Mouse (Mus musculus) frontal cortex, adult 2 months (tissue): Measurements from ENCODE around the gene Lingo1. TPM values are rescaled to one million over a fixed set of nuclear protein-coding genes. Genes with fewer than 3 reads are reported as not detected.
A peak's percentile ranks its signal among the peaks of the same experiment; 100 is the strongest.

Experiments
- DNase-seq, 2 experiments: peaks; one replicate each; pipeline ENCODE4 v3.0.0; 2022; ENCODE audit warnings: low spot score in 1 of 2; ENCODE audit errors: extremely low spot score in 1 of 2
- polyA plus RNA-seq: library from polyadenylated mRNA; depleted of rRNA; stranded (reverse); fragments of >200 nt; gene quantifications from 2 replicates; pipeline ENCODE4 v1.2.3, GENCODE M21; 2012

Gene Lingo1
- polyA plus RNA-seq, 1 experiment: 299 TPM

DNA sequence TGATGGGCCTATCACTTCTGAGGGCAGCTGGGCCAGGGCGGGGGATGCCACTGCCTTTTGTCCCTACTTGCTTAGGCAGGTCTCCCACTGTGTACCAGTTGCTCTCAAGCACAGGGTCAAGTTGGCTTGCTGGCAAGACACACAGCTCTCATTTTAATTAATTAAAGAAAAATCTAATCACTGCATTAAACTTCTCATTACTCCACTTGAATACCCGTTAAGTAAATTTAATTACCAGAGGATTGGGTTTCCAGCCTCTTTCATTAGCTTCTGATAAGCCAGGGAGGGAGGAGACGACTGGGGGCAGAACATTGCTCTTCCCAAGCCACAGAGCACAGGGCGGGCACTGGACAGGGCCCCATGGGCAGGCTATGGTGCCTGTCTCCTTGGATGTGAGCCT is 113.4 kb downstream of the Lingo1 start:
- DNase-seq: no peak

DNA sequence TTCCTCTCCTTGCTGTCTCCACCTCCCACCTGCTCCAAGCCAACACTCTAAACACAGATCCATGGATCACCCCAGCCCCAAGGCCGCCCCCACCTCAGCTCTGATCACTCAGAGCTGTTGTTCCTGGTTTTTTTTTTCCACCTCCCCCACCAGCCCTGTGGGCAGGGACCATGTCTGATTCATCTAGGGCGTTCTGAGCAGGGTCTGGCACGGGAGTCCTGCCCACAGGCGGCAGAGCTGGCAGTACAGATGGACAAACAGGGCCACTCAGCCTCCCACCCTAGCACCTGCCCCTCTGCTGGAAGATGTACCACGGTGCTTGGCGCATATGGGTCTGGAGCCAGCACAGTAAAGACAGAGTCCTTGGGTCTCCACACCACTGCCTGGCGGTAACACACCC is 114.3 kb downstream of the Lingo1 start:
- peak; percentile 80 to 85 for DNase-seq

DNA sequence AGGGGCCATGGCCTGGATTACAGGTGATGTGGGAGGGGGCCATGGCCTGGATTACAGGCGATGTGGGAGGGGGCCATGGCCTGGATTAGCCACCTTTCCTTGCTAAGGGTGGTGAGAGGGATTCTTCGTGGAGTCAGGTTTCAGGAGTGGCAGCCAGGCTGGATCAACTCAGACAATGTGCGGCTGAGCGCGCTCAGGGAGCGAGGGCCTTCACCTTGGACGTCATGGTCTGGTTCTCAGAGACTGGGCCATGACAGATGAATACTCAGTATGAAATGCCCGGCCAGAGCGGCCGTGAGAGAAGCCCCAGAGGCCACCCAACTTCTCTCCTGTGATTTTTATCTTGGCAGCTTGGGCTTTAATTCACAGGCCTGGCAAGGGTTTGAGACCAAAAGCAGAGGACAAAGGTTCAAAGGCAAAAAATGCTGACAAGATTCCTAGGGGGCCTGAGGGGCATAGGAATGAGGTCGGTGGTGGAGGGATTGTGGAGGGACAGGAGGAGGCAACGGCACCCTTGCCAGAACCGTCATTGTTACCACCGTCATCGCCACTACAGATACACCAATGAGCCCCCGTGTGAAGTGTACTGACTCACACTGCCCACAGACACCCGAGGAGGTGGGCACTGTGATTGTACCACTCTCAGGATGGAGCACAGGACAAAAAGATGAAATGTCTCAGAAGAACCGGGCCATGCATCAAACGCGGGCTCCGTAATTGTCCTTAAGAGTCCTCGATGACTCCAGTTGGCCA is 117.2 kb downstream of the Lingo1 start:
- peak in 1 of 2 experiments; percentile 57 for DNase-seq

DNA sequence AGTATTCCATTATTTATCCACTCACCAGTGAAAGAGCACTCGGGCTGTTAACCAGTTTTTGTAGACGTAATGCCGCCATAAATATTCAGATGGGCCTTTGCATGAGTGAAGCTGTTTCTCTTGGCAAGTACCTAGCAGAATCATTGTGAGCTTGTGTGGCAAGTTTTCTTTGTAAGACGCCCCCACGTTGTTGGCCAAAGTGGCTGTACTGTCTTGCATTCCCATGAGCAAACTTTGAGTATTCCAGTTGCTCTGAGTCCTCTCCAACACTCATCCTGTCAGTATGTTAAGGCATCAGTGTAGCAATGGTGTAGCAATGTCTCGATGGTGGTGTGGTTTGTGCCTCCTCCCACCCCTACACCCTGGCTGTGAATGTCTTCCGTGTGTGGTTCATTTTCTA is 120.6 kb downstream of the Lingo1 start:
- no peak for DNase-seq

DNA sequence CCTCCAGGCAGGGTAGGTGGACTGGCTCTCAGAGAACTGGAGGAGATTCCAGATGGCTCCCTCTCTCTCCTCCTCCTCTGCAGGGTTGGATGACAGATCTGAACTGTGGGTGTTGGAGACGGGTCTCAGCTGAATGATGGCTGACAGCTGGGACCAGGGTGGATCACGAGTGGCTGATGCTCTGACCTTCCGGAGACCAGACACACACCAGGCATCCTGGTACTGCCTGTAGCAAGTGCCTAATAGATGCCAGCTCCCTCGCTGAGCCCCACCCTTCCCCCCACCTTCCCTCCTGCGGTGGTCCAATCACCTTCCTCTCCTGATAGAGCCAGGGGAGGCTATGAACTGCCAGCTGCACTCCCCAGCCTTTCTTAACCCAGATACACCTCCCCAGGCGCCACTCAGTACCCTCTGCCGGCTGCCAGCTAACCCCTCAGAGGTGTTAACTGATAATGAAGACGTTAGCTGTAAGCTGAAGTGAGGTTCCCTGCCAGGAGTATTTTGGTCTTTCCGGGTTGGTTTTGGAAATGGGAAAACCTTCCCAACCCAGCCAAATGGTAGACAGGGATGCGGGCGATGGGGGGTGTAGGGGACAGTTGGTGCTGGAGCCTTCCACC is 126.6 kb downstream of the Lingo1 start:
- DNase-seq: peak in 1 of 2 experiments; percentile 72

DNA sequence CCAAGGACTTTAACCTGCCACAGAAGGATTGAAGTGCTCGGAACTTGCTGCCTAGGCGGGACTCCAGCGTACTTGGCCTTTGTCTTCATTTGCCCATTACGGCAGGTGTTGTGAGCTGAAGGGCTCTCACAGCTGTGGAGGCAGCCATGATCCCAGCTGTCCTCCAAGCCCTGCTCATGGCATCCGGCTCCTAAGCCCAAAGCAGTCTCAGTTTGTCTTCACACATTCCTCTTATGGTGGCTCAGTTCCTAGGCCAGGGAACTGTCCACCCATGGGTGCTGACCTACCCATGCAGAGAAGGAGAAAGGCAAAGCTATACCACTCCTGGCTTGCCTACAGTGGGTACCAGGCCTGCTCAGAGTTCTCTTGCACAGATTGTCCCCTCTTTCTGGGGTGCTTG is 132.1 kb downstream of the Lingo1 start:
- no peak for DNase-seq

DNA sequence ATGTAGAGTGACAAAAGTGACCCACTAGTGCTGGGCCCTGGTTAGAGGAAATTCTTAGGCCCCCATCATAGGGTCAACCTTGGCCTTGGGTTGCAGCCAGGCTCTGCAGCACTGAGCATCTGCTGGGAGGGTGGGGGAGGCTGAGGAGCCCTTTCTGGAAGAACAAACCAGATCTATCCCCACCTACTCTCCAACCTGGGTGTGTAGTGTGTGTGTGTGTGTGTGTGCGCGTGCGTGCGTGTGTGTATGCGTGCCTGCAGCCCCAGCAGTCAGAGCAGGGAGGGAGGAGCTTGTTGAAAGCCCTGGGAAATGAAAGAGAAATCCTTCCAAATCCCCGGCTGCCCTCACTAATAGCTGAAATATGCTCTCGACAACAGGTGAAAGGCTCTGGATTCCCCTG is 133.3 kb downstream of the Lingo1 start:
- DNase-seq: peak in 1 of 2 experiments; percentile 69

DNA sequence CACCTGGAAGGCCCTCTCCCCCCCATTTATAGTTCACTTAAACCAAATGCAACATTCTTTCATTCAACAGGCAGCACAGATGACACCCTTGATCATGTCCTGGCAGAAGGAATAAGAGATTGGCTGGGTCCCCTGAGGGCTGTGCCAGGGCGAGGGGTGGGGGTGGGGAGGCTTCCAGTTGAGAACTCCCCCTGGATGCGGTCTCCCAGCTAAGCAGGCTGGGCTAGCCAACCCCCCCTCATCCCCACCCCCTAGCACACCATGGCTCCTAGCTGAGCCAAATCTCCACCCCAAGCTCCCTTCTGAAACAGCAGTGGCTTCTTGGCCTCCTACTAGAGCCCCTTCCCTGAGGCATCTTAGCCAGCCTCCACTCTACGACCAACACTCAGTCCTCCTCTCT is 133.9 kb downstream of the Lingo1 start:
- DNase-seq: no peak

DNA sequence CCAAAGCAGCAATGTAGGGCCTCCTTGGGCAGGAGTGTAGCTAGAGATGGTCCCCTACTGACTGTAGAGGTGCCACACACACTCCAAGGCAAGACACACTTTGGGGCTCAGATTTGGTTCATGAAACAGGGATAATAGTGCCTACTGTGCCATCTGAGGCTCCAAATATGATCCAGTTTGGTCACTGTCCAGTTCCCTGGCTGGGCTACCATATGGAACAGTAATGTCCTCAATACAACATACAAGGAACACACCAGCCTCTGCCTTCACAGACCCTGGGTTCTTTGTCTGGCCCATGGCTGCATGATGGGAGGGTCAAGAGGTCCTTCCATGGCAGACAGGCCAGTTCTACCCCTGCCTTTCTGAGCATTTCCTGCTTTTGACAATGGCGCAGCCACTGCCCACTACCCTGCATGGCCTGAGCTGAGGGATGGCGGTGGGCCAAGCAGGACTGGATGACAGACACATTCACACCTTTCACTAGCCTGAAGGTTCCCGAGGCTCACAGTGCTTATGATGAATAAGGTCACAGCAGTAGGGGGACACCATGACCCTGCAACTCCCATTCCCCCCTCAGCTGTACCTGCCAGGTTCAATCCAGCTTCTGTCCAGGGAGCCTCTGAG is 134.9 kb downstream of the Lingo1 start:
- DNase-seq: no peak

DNA sequence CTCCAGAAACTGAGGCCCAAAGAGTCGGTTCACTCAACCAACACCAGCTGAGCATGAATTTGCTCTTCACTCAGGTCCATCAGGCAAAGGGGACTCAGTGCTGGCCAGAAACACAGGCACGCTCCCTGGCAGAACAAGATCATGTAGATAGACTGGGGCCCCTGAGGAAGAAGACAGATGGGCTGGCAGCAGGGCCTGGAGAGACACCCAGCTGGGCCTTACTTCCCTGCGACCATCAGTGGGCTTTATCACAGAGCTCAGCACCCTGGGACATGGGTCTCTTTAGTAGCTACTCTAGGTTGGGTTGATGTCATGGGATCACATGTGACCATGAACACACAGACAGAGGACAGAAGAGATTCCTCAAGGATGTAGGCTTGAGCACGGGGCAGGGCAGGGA is 137.7 kb downstream of the Lingo1 start:
- no peak for DNase-seq

DNA sequence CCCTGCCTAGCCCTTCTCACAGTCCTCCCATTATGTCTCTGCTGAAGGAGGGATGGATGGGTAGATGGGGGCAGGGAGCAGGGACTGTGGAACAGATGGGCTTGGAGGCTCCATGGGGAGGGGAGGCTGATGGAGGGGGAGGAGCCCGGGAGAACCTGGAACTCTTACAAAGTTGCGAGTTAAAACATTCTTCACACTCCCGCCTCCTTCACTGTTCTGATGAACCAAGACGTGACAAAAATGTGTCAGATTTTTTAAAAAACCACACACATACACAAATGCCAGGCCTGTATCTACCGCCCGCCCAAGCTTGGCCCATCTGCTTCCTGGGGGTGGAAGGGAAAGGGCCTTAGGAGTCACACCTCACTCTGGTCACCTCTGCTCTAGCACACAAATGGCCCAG is 138.3 kb downstream of the Lingo1 start:
- peak; percentile 87 to 94 for DNase-seq

DNA sequence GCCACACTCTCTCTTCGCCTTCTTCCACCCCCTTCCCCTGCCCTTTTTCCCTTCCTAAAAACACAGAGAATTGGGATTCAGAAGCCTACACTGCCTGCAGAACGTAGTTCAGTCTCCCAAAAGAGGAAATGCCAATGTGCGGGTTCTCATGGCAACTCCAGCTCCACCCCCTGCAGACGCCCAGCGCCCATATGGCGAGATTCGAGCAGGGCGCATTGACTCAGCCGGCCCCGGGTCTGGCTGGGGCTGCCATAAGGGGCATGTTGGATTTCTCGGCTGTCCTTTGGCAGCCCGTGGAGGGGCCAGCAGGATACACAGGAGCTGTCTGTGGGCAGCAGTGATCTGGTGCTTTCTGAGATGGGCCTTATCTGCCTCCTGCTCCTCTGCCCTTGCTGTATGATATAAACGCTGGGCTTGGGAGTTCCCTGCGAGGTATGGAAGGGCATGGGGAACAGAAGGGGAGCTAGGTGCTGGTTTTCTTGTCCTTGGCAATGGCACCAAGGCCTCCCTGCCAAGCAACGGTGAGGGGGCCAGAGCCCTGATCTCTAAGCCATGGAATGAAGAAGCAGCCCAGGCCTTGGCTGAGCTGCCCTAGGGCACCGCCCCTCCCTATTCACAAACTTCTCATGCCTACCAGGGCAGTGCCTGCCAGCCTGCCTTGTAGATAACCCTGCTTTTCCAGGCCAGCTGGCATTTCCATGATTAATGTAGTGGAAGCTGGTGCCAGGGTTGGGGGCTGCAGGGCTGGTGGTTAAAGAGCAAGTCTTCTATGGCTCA is 139.3 kb downstream of the Lingo1 start:
- peak; percentile 80 to 91 for DNase-seq

DNA sequence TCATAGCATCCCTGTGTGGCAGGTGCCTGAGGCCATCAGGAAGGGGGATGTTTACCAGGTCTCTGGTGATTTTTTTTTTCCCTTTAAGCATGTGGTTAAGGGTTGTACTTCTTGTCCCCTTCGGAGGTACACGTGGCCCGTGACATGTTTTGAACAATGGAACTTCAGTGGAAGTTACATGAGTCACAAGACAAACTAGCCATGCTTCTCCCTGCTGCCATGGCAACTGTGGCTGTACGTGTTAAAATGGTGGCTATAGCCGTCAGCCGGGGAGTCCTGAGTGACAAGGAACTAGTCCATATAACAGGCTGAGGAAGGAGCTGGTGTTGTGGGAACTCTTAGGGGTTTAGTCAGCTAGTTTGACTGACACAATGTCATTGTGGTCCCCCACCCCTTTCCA is 141.1 kb downstream of the Lingo1 start:
- no peak for DNase-seq

DNA sequence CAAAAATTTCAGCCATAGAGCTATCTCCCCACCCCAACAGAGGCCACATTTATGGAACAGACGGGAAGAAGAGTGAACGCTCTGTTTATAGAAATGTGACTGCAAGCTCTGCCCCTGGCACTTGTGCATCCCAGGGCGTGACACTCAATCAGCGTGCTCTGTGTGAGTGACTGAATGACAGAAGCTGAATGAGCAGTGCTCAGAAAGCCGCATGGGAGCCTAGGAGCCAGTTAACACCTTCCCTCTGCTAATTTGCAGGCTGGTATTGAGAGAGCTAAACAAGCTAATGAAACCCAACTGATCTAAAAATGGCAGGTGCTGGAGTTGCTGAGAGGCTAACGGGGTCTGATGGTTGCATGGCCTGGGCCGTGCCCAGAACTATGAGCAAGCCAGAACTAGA is 143.7 kb downstream of the Lingo1 start:
- no peak for DNase-seq

DNA sequence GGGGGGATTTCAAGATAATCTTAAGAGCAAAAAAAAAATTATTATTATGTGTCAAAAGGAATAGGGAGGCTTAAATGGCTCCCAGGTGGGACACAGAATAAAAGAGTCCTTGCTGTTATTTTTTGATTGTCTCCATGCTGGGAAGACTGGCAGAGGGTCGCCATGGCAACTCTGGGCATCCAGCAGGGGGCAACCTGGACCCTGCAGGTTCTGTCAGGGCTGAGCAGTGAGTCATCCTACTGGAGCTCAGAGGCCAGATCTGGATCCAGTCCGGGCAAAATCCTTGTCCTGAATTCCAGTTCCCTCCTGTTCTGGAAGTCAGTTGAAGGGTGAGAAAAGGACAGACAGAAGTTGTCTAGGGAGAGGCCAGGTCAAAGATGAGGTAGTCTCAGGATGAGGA is 144.7 kb downstream of the Lingo1 start:
- DNase-seq: no peak

DNA sequence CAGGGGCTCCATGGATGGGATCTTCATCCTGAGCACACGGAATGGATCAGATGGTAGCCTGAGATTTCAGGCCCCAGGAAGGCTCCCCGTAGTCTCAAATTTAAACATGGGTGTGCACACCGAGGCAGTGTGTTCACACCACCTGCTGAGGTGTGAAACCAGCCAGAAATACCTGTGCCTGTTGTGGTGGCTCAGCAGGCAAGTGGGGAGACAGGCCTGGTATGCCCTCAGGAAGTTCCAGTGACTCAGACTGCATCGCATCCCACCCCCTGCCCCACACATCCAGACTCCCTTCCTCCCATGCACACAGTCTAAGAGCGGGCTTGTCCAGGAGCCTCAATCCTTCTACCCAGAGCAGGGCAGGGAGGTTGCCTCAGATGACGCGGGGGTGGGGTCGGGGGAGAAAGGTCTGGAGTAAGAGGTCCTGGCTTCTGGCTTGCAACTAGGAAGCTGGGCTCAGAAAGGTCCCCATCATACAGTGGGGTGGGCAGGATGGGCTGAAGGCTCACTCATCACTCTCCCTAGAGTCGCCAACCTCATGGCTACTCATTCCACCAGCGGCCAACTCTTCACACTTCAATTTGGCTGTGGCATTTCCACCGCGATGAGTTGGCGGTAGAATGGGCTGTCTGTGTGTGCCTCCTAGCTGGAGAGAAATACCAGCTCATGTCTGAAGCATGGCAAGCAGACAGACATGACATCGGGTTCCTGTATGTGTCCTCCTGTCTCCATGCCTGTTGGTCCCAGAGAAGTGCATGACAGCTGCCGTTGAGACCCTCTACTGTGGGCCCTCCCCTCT is 149.8 kb downstream of the Lingo1 start:
- peak in 1 of 2 experiments; percentile 63 for DNase-seq

DNA sequence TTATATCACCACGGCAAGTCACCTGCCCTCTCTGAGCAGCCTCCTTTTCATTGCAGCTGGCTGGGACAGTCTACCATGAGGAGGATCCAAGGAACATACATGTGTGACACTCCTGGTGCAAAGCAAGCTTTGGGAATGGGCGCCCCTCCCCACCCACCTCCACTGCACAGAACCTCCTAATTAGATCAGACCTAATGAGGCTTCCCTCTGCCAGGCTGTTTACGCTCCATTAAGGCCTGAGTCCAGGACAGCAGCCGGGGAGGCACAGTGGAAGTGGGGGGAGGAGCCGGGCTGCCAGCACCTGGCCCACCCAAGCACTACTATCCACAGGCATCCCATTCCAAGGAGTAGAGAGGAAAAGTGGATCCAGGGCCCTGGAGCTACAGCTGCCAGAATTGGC is 152.8 kb downstream of the Lingo1 start:
- no peak for DNase-seq

DNA sequence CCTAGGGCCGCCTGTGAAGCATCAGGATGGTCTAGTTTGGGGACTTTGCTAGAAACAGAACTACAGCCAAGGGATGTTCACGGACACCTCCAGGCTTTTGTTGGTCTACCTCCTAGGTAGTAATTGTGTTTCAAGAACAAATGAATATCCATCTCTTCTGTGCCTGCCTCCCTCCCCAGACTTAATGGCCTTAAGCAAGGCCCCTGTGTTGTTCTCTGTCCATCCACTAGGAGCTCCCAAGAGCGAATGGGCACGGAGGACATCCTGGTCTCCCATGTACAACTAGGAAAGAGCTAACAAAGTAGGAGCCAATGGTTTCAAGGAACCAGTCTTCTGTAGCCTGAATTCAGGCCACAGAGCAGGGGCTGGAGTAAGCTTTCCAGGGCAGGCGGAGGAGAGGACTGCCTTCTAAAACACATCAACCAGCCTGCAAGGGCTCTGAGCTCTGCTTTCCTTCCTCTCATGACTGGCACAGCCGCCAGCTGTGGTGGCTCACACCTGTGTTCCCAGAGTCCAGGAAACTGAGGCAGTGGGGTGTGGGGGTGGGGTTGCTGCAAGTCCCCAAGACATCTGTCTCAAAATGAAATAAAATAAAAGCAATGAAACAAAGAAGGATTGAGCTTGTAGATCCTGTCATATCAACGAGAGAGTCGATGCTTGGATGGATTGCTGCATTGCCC is 157.9 kb downstream of the Lingo1 start:
- DNase-seq: no peak

DNA sequence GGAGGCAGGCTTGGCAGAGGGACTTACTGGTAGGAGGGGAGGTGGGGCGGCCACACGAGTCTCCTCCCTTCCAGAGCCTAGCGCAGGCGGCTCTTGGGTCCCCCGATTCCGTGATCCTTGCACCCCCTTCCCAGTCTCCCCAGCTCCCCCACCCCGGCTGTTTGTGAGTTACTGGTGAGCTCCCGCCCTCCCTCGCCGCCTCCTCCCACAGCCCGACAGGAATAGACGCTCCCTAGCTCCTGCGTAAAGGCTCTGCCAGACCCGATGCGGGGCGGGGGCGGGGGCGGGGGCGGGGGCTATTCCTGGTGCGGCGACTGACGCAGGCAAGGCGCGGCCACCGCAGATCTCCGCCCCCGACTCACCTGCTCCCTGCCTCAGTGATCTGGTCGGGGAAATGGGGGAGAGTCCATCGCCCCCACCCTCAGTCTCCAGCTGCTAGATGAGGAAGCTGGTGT is 158.8 kb downstream of the Lingo1 start:
- DNase-seq: peak; percentile 65 to 81
